Mouse (Mus musculus): Measurements from ENCODE around the gene Spsb2. TPM values are rescaled to one million over a fixed set of nuclear protein-coding genes. Genes with fewer than 3 reads are reported as not detected.

Gene Spsb2
- polyA plus RNA-seq, 1 experiment from 2014 or later: 9.2 TPM

GRCm38 (mm10) chr6:124835531-124835930, 27.1 kb downstream of the Spsb2 start:
- Histone ChIP-seq H3K36me3 (ENCODE audit: control insufficient read depth, insufficient read depth) (peaks cover 13% of the 10 kb centered on the region; the same call in 1 of the 2 replicates), H3K4me3 (ENCODE audit: low read length) (no peak overlapping the region), H3K9me3 (replicated peaks; ENCODE audit: control insufficient read depth, low read length) (no peaks in the 10 kb centered on the region), H3K9ac (ENCODE audit: low read length) (no peak overlapping the region), H3K4me2 (ENCODE audit: low read depth, low read length) (no peak overlapping the region), H3K4me1 (ENCODE audit: control insufficient read depth, insufficient read depth, low read length) (peaks cover 22% of the 10 kb centered on the region), H3K27me3 (ENCODE audit: control insufficient read depth, insufficient read depth, low read length) (no peaks in the 10 kb centered on the region), H3K27ac (ENCODE audit: low read length) (no peak overlapping the region)
- 59% methylated on average over 10 of the region's 10 CpGs for WGBS
- no peak for ATAC-seq (replicated peaks; ENCODE audit: extremely low read depth, insufficient read depth, low FRiP score)

GRCm38 (mm10) chr6:124836411-124836810, 27.9 kb downstream of the Spsb2 start:
- peaks cover 18% of the 10 kb centered on the region for H3K4me1 ChIP-seq (ENCODE audit: control insufficient read depth, insufficient read depth, low read length)
- H3K27me3 ChIP-seq (ENCODE audit: control insufficient read depth, insufficient read depth, low read length): no peaks in the 10 kb centered on the region
- no peak overlapping the region for H3K4me3 ChIP-seq (ENCODE audit: low read length)
- ATAC-seq (replicated peaks; ENCODE audit: extremely low read depth, insufficient read depth, low FRiP score): no peak
- 0 out of 2 replicates have a peak overlapping the region, but pooled peaks have one; percentile 10 for H3K9ac ChIP-seq (ENCODE audit: low read length)
- H3K4me2 ChIP-seq (ENCODE audit: low read depth, low read length): no peak overlapping the region
- H3K36me3 ChIP-seq (ENCODE audit: control insufficient read depth, insufficient read depth): peaks cover 15% of the 10 kb centered on the region; the same call in 1 of the 2 replicates
- 63% methylated on average over 7 of the region's 7 CpGs for WGBS
- H3K9me3 ChIP-seq (replicated peaks; ENCODE audit: control insufficient read depth, low read length): no peaks in the 10 kb centered on the region
- H3K27ac ChIP-seq (ENCODE audit: low read length): no peak overlapping the region

- ATAC-seq (replicated peaks; ENCODE audit: extremely low read depth, insufficient read depth, low FRiP score): peak; percentile 30; the same call in 1 of the 2 replicates
- Histone ChIP-seq H3K4me1 (ENCODE audit: control insufficient read depth, insufficient read depth, low read length) (peaks cover 18% of the 10 kb centered on the region), H3K9ac (ENCODE audit: low read length) (peak overlapping the region; percentile 49), H3K27ac (ENCODE audit: low read length) (peak overlapping the region; percentile 20; the same call in 1 of the 2 replicates), H3K27me3 (ENCODE audit: control insufficient read depth, insufficient read depth, low read length) (no peaks in the 10 kb centered on the region), H3K4me2 (ENCODE audit: low read depth, low read length) (peak overlapping the region; percentile 7; the same call in 1 of the 2 replicates), H3K4me3 (ENCODE audit: low read length) (no peak overlapping the region), H3K9me3 (replicated peaks; ENCODE audit: control insufficient read depth, low read length) (no peaks in the 10 kb centered on the region), H3K36me3 (ENCODE audit: control insufficient read depth, insufficient read depth) (peaks cover 11% of the 10 kb centered on the region; the same call in 1 of the 2 replicates)
- WGBS: 10% methylated on average over 8 of the region's 8 CpGs
Measured at GRCm38 (mm10) chr6:124839805-124840204, 31.3 kb downstream of the Spsb2 start.

GRCm38 (mm10) chr6:124840241-124841167, 32.0 kb downstream of the Spsb2 start, which contains the start of gene Gnb3:
TSS of gene Gnb3 (minus strand) at chr6:124840275.
- 18% methylated on average over 15 of the region's 15 CpGs for WGBS
- Histone ChIP-seq H3K4me3 (ENCODE audit: low read length) (no peak within 1 kb of the TSS), H3K27ac (ENCODE audit: low read length) (peak within 1 kb of the TSS; percentile 20; the same call in 1 of the 2 replicates), H3K27me3 (ENCODE audit: control insufficient read depth, insufficient read depth, low read length) (no peaks in the 10 kb centered on the region), H3K4me1 (ENCODE audit: control insufficient read depth, insufficient read depth, low read length) (peaks cover 18% of the 10 kb centered on the region), H3K9ac (ENCODE audit: low read length) (peak within 1 kb of the TSS; percentile 49), H3K36me3 (ENCODE audit: control insufficient read depth, insufficient read depth) (peaks cover 10% of the 10 kb centered on the region; the same call in 1 of the 2 replicates), H3K4me2 (ENCODE audit: low read depth, low read length) (peak within 1 kb of the TSS; percentile 7; the same call in 1 of the 2 replicates), H3K9me3 (replicated peaks; ENCODE audit: control insufficient read depth, low read length) (no peaks in the 10 kb centered on the region)
- peak; percentile 70 for ATAC-seq (replicated peaks; ENCODE audit: extremely low read depth, insufficient read depth, low FRiP score)

- Histone ChIP-seq H3K27me3 (ENCODE audit: control insufficient read depth, insufficient read depth, low read length) (no peaks in the 10 kb centered on the region), H3K36me3 (ENCODE audit: control insufficient read depth, insufficient read depth) (peaks cover 8% of the 10 kb centered on the region; the same call in 1 of the 2 replicates), H3K4me3 (ENCODE audit: low read length) (no peak overlapping the region), H3K27ac (ENCODE audit: low read length) (no peak overlapping the region), H3K4me1 (ENCODE audit: control insufficient read depth, insufficient read depth, low read length) (peaks cover 3% of the 10 kb centered on the region; the same call in 1 of the 2 replicates), H3K9ac (ENCODE audit: low read length) (no peak overlapping the region), H3K9me3 (replicated peaks; ENCODE audit: control insufficient read depth, low read length) (no peaks in the 10 kb centered on the region), H3K4me2 (ENCODE audit: low read depth, low read length) (no peak overlapping the region)
- peak; percentile 79 for ATAC-seq (replicated peaks; ENCODE audit: extremely low read depth, insufficient read depth, low FRiP score)
- WGBS: 9% methylated on average over 9 of the region's 9 CpGs
Measured at GRCm38 (mm10) chr6:124847305-124847704, 38.8 kb downstream of the Spsb2 start.

- Histone ChIP-seq H3K4me3 (ENCODE audit: low read length) (no peak overlapping the region), H3K9ac (ENCODE audit: low read length) (no peak overlapping the region), H3K4me2 (ENCODE audit: low read depth, low read length) (no peak overlapping the region), H3K27me3 (ENCODE audit: control insufficient read depth, insufficient read depth, low read length) (no peaks in the 10 kb centered on the region), H3K9me3 (replicated peaks; ENCODE audit: control insufficient read depth, low read length) (no peaks in the 10 kb centered on the region), H3K36me3 (ENCODE audit: control insufficient read depth, insufficient read depth) (no peaks in the 10 kb centered on the region), H3K4me1 (ENCODE audit: control insufficient read depth, insufficient read depth, low read length) (peaks cover 10% of the 10 kb centered on the region; the same call in 1 of the 2 replicates), H3K27ac (ENCODE audit: low read length) (no peak overlapping the region)
- WGBS: 47% methylated on average over 8 of the region's 8 CpGs
- no peak for ATAC-seq (replicated peaks; ENCODE audit: extremely low read depth, insufficient read depth, low FRiP score)
Measured at GRCm38 (mm10) chr6:124850535-124850934, 42.1 kb downstream of the Spsb2 start.

- Histone ChIP-seq H3K27ac (ENCODE audit: low read length) (no peak overlapping the region), H3K4me3 (ENCODE audit: low read length) (no peak overlapping the region), H3K27me3 (ENCODE audit: control insufficient read depth, insufficient read depth, low read length) (peaks cover 17% of the 10 kb centered on the region), H3K36me3 (ENCODE audit: control insufficient read depth, insufficient read depth) (no peaks in the 10 kb centered on the region), H3K9me3 (replicated peaks; ENCODE audit: control insufficient read depth, low read length) (no peaks in the 10 kb centered on the region), H3K9ac (ENCODE audit: low read length) (0 out of 2 replicates have a peak overlapping the region, but pooled peaks have one; percentile 9), H3K4me1 (ENCODE audit: control insufficient read depth, insufficient read depth, low read length) (peaks cover 19% of the 10 kb centered on the region), H3K4me2 (ENCODE audit: low read depth, low read length) (no peak overlapping the region)
- no peak for ATAC-seq (replicated peaks; ENCODE audit: extremely low read depth, insufficient read depth, low FRiP score)
- WGBS: 57% methylated on average over 12 of the region's 12 CpGs
Measured at GRCm38 (mm10) chr6:124854647-124855046, 46.2 kb downstream of the Spsb2 start.

- Histone ChIP-seq H3K27me3 (ENCODE audit: control insufficient read depth, insufficient read depth, low read length) (peaks cover 22% of the 10 kb centered on the region), H3K36me3 (ENCODE audit: control insufficient read depth, insufficient read depth) (no peaks in the 10 kb centered on the region), H3K4me3 (ENCODE audit: low read length) (peak overlapping the region; percentile 65), H3K27ac (ENCODE audit: low read length) (peak overlapping the region; percentile 66; the same call in 1 of the 2 replicates), H3K9me3 (replicated peaks; ENCODE audit: control insufficient read depth, low read length) (no peaks in the 10 kb centered on the region), H3K4me1 (ENCODE audit: control insufficient read depth, insufficient read depth, low read length) (peaks cover 19% of the 10 kb centered on the region), H3K4me2 (ENCODE audit: low read depth, low read length) (peak overlapping the region; percentile 91), H3K9ac (ENCODE audit: low read length) (peak overlapping the region; percentile 91)
- ATAC-seq (replicated peaks; ENCODE audit: extremely low read depth, insufficient read depth, low FRiP score): no peak
- WGBS: 12% methylated on average over 12 of the region's 14 CpGs
Measured at GRCm38 (mm10) chr6:124856321-124856720, 47.9 kb downstream of the Spsb2 start.

All from heart, embryonic 16.5 days (tissue).